Mouse (Mus musculus): ENCODE data around the gene Mrvi1. TPM values are rescaled to one million over a fixed set of nuclear protein-coding genes. Genes with fewer than 3 reads are reported as not detected.

The Mrvi1 gene
- total and polyA plus RNA-seq, 3 experiments: 0.11 TPM; not detected in 2

DNA sequence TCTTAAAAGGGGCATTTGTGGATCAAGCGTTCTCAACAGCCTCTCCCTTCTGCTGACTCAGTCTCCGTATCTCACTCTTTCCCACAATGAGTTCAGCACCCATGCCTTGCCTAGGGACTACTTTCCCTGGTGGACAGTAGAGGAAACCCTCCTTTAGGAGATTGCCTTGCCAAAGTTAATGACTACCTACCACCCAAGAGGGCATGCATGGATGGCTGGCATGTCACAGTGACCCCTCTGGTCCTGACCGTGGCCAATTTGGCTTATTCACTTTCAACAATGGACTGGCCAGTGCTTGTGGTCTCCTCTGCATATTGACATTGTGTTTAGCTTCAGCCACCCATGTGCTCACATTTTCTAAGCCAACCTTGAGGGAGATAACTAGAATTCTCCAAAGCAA, 19.8 kb downstream of the Mrvi1 start:
- peaks cover 2 to 11% of the 10 kb centered on the region in 2 experiments; a peak in 2 of 4 replicates for H3K4me1 ChIP-seq (ENCODE audit: control insufficient read depth in 1 of 2, insufficient read depth in 2 of 2)
- TF ChIP-seq MAX (IDR thresholded peaks at IDR 0.05; ENCODE audit: low read length) (no peak), ZMIZ1 (IDR thresholded peaks at IDR 0.05; ENCODE audit: low read depth, low read length) (no peak), JUN (IDR thresholded peaks at IDR 0.05; ENCODE audit: insufficient read depth, low read depth, low read length) (no peak), HCFC1 (IDR thresholded peaks at IDR 0.05; ENCODE audit: low read depth, low read length) (no peak)
- H3K9ac ChIP-seq (ENCODE audit: insufficient read depth, low read depth): no peak overlapping the region
- no peak overlapping the region for H3K4me2 ChIP-seq (ENCODE audit: insufficient read depth, low read depth, poor library complexity, severe bottlenecking)
- no peak overlapping the region for H3K4me3 ChIP-seq (replicated peaks in 1 of 3; ENCODE audit: low read depth in 2 of 3, low read length in 2 of 3, poor library complexity in 1 of 3)
- DNase-seq (ENCODE audit: extremely low read depth): no peak
- H3K36me3 ChIP-seq (replicated peaks in 1 of 2; ENCODE audit: control insufficient read depth in 1 of 2, insufficient read depth in 1 of 2, low read length in 1 of 2): no peaks in the 10 kb centered on the region
- dilution Hi-C loops (cut with MboI; ENCODE audit: extremely low pct_ligation_motif_present, extremely low pct_unique_long_range_greater_than_20kb, low sequenced_read_pairs): no loop called here
- no peaks in the 10 kb centered on the region for H3K79me2 ChIP-seq (replicated peaks; ENCODE audit: control insufficient read depth, extremely low read depth, insufficient read depth, poor library complexity, severe bottlenecking)
- H3K9me3 ChIP-seq (replicated peaks; ENCODE audit: low read length): no peaks in the 10 kb centered on the region
- in situ Hi-C loops (cut with MboI; ENCODE audit: low pct_ligation_motif_present, low pct_unique_long_range_greater_than_20kb, low sequenced_read_pairs): no loop called here
- no peaks in the 10 kb centered on the region for H3K27me3 ChIP-seq (replicated peaks)
- H3K27ac ChIP-seq (ENCODE audit: insufficient read depth, low read depth): no peak overlapping the region

DNA sequence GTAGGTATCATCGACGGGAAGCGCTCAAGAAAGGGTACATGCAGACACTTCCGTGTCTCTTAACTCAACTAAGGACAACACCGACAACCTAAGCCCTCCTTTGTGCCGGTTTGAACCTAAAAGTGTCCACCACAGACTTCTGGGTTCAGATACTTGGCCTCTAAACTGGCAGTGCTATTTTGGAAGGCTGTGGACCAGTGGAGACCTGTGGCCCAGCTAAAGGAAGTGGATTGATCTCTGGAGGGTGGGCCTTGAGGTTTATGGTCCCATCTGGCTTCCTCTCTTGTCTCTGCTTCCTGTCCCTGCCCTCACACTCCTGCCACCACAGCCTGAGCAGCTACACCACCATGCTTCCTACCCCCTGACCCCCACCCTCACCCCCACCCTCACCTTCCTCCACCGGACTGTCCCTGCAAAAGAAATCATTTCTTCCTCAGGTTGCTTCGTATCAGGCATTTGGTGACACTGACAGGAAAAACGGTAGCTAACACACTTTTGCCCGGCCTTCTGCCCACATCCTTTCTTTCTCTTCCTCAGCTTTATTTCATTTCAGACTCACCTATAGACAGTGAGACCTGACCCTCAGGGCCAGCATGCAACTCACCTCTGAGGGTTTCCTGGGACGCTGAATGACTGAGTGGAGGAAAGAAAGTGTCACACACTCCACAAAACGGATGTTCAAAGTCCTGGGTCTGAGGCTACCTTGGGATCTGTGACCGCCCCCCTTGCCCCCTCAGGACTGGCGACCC, 25.7 kb downstream of the Mrvi1 start:
- no peak overlapping the region for H3K4me3 ChIP-seq (replicated peaks in 1 of 3; ENCODE audit: low read depth in 2 of 3, low read length in 2 of 3, poor library complexity in 1 of 3)
- no peak for TF ChIP-seq SMC3 (IDR thresholded peaks at IDR 0.05; ENCODE audit: low read depth, low read length)
- H3K79me2 ChIP-seq (replicated peaks; ENCODE audit: control insufficient read depth, extremely low read depth, insufficient read depth, poor library complexity, severe bottlenecking): no peaks in the 10 kb centered on the region
- DNase-seq (ENCODE audit: extremely low read depth): no peak
- no peak overlapping the region for H3K4me2 ChIP-seq (ENCODE audit: insufficient read depth, low read depth, poor library complexity, severe bottlenecking)
- H3K27me3 ChIP-seq (replicated peaks): no peaks in the 10 kb centered on the region
- no peak overlapping the region for H3K27ac ChIP-seq (ENCODE audit: insufficient read depth, low read depth)
- dilution Hi-C loops (cut with MboI; ENCODE audit: extremely low pct_ligation_motif_present, extremely low pct_unique_long_range_greater_than_20kb, low sequenced_read_pairs) (no loop called here), in situ Hi-C loops (cut with MboI; ENCODE audit: low pct_ligation_motif_present, low pct_unique_long_range_greater_than_20kb, low sequenced_read_pairs) (no loop called here)
- no peaks in the 10 kb centered on the region for H3K36me3 ChIP-seq (replicated peaks in 1 of 2; ENCODE audit: control insufficient read depth in 1 of 2, insufficient read depth in 1 of 2, low read length in 1 of 2)
- no peak overlapping the region for H3K9ac ChIP-seq (ENCODE audit: insufficient read depth, low read depth)
- peaks cover 0 to 22% of the 10 kb centered on the region in 2 experiments; a peak in 2 of 4 replicates for H3K4me1 ChIP-seq (ENCODE audit: control insufficient read depth in 1 of 2, insufficient read depth in 2 of 2)
- no peaks in the 10 kb centered on the region for H3K9me3 ChIP-seq (replicated peaks; ENCODE audit: low read length)

DNA sequence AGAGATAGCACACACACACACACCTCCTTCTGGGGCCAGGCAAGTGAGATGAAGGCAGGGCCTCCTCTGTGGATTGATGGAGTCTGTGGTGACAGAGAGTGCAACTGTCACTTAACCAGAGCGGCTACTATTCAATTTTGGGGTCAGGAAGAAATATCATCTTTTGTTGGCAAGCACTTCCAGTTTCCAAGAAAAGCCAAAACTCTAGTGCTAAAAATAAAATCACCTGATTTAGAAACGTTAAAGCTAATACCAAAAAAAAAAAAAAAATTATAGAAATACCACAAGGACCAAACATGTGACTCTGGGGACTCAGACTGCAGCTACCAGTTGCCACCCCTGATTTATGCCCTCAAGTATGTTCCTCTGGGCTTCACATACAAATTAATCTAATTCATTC, 26.7 kb downstream of the Mrvi1 start:
- DNase-seq (ENCODE audit: extremely low read depth): no peak
- dilution Hi-C loops (cut with MboI; ENCODE audit: extremely low pct_ligation_motif_present, extremely low pct_unique_long_range_greater_than_20kb, low sequenced_read_pairs): no loop called here
- no peak overlapping the region for H3K4me3 ChIP-seq (replicated peaks in 1 of 3; ENCODE audit: low read depth in 2 of 3, low read length in 2 of 3, poor library complexity in 1 of 3)
- H3K79me2 ChIP-seq (replicated peaks; ENCODE audit: control insufficient read depth, extremely low read depth, insufficient read depth, poor library complexity, severe bottlenecking): no peaks in the 10 kb centered on the region
- H3K27me3 ChIP-seq (replicated peaks): peaks cover 1% of the 10 kb centered on the region
- no peak overlapping the region for H3K4me2 ChIP-seq (ENCODE audit: insufficient read depth, low read depth, poor library complexity, severe bottlenecking)
- in situ Hi-C loops (cut with MboI; ENCODE audit: low pct_ligation_motif_present, low pct_unique_long_range_greater_than_20kb, low sequenced_read_pairs): no loop called here
- TF ChIP-seq JUN (IDR thresholded peaks at IDR 0.05; ENCODE audit: insufficient read depth, low read depth, low read length): no peak
- TF ChIP-seq CHD2 (IDR thresholded peaks at IDR 0.05; ENCODE audit: low read length): no peak
- no peak for TF ChIP-seq NRF1 (IDR thresholded peaks at IDR 0.05; ENCODE audit: low read depth, low read length)
- no peak for TF ChIP-seq GABPA (IDR thresholded peaks at IDR 0.05; ENCODE audit: insufficient replicate concordance, low read depth, low read length)
- TF ChIP-seq BHLHE40 (IDR thresholded peaks at IDR 0.05; ENCODE audit: low read depth, low read length): no peak
- TF ChIP-seq POLR2A (IDR thresholded peaks at IDR 0.05; ENCODE audit: low read depth, low read length): no peak
- no peak for TF ChIP-seq UBTF (IDR thresholded peaks at IDR 0.05; ENCODE audit: low read depth, low read length)
- TF ChIP-seq MAZ (IDR thresholded peaks at IDR 0.05; ENCODE audit: low read depth, low read length): no peak
- TF ChIP-seq SMC3 (IDR thresholded peaks at IDR 0.05; ENCODE audit: low read depth, low read length): no peak
- no peak for TF ChIP-seq EP300 (IDR thresholded peaks at IDR 0.05; ENCODE audit: low read length)
- no peak for TF ChIP-seq NELFE (IDR thresholded peaks at IDR 0.05; ENCODE audit: low read depth, low read length)
- TF ChIP-seq ZNF384 (IDR thresholded peaks at IDR 0.05; ENCODE audit: low read depth, low read length): no peak
- TF ChIP-seq POLR2AphosphoS2 (IDR thresholded peaks at IDR 0.05; ENCODE audit: low read depth, low read length): no peak
- no peak for TF ChIP-seq SIN3A (IDR thresholded peaks at IDR 0.05; ENCODE audit: low read length)
- TF ChIP-seq ETS1 (conservative IDR thresholded peaks at IDR 0.05; ENCODE audit: low read depth, low read length): no peak
- TF ChIP-seq PAX5 (IDR thresholded peaks at IDR 0.05; ENCODE audit: low read length): no peak
- no peak for TF ChIP-seq JUND (conservative IDR thresholded peaks at IDR 0.05; ENCODE audit: low read depth, low read length)
- no peak for TF ChIP-seq CHD1 (IDR thresholded peaks at IDR 0.05; ENCODE audit: low read depth, low read length)
- TF ChIP-seq USF1 (IDR thresholded peaks at IDR 0.05; ENCODE audit: low read depth, low read length): no peak
- no peak overlapping the region for H3K9ac ChIP-seq (ENCODE audit: insufficient read depth, low read depth)
- H3K9me3 ChIP-seq (replicated peaks; ENCODE audit: low read length): no peaks in the 10 kb centered on the region
- no peaks in the 10 kb centered on the region for H3K36me3 ChIP-seq (replicated peaks in 1 of 2; ENCODE audit: control insufficient read depth in 1 of 2, insufficient read depth in 1 of 2, low read length in 1 of 2)
- no peak overlapping the region for H3K27ac ChIP-seq (ENCODE audit: insufficient read depth, low read depth)
- peaks cover 0 to 22% of the 10 kb centered on the region in 2 experiments; a peak in 2 of 4 replicates for H3K4me1 ChIP-seq (ENCODE audit: control insufficient read depth in 1 of 2, insufficient read depth in 2 of 2)

Data from CH12.LX (cell line).